Mouse (Mus musculus) G1E (cell line): ENCODE measurements around the gene Agl. TPM values are rescaled to one million over a fixed set of nuclear protein-coding genes. Genes with fewer than 3 reads are reported as not detected.

Source experiments
- ATAC-seq: 2 replicates; pipeline ENCODE4 v1.8.0; 2016; ENCODE audit warnings: mild to moderate bottlenecking; ENCODE audit not compliant: insufficient number of reproducible peaks, poor library complexity, low FRiP score, severe bottlenecking; ENCODE audit errors: extremely low read depth
- DNase-seq: peaks from one replicate; pipeline ENCODE4 v3.0.0; 2012; ENCODE audit warnings: low spot score
- H3K27me3 ChIP-seq: 2 replicates; pipeline ENCODE4 v1.6.1; 2012; ENCODE audit warnings: mild to moderate bottlenecking, low read length, inconsistent platforms; ENCODE audit not compliant: insufficient read depth
- H3K36me3 ChIP-seq: replicated peaks from 2 replicates; pipeline ENCODE3; 2012; ENCODE audit warnings: mild to moderate bottlenecking, inconsistent platforms
- H3K4me1 ChIP-seq: 2 replicates; pipeline ENCODE4 v1.6.1; 2012; ENCODE audit warnings: low read depth, low read length, inconsistent platforms, mixed read lengths; ENCODE audit not compliant: insufficient read depth
- H3K4me3 ChIP-seq: 2 replicates; pipeline ENCODE4 v1.5.1; 2012; ENCODE audit warnings: low read depth, mild to moderate bottlenecking, inconsistent platforms, low read length, moderate library complexity, mixed read lengths
- H3K9me3 ChIP-seq: replicated peaks from 2 replicates; pipeline ENCODE4 v1.6.1; 2012; ENCODE audit warnings: inconsistent platforms
- CTCF ChIP-seq: IDR thresholded peaks from 2 replicates; pipeline ENCODE4 v1.5.1; 2012; ENCODE audit warnings: low read depth, low read length, inconsistent platforms, mixed read lengths
- GATA1 ChIP-seq: IDR thresholded peaks from 2 replicates; pipeline ENCODE4 v1.6.1; 2012; ENCODE audit warnings: borderline replicate concordance, low read length, inconsistent platforms, mixed read lengths
- GATA2 ChIP-seq: IDR thresholded peaks from 2 replicates; pipeline ENCODE4 v1.6.1; 2012; ENCODE audit warnings: low read depth, low read length, inconsistent platforms, borderline replicate concordance
- POLR2AphosphoS5 ChIP-seq: IDR thresholded peaks from 2 replicates; pipeline ENCODE4 v1.6.1; 2012; ENCODE audit warnings: low read depth, low read length, inconsistent platforms; ENCODE audit not compliant: insufficient replicate concordance
- TAL1 ChIP-seq: conservative IDR thresholded peaks from 2 replicates; pipeline ENCODE4 v1.6.1; 2012; ENCODE audit warnings: low read depth, low read length, inconsistent platforms, mixed read lengths
- polyA plus RNA-seq: library from polyadenylated mRNA; stranded (reverse); fragments of >175 nt; gene quantifications from 2 replicates; pipeline ENCODE4 v1.2.3, GENCODE M21; 2012
- total RNA-seq, 2 experiments: library from RNA; stranded (forward) in 1 of 2; stranded (reverse) in 1 of 2; fragments of 200-1000 nt in 1 of 2; fragments of >200 nt in 1 of 2; fragmentation: Nextera tagmentation in 1 of 2; gene quantifications; 2 replicates each; pipeline ENCODE4 v1.2.3; 2014 to 2017

Gene Agl
- total and polyA plus RNA-seq, 3 experiments = 1.7 to 33.6 (median 15.1) TPM

- H3K9me3 ChIP-seq = no peaks in the 10 kb centered on the region
- peaks cover 22% of the 10 kb centered on the region for H3K36me3 ChIP-seq
- TF ChIP-seq GATA1 (no peak), POLR2AphosphoS5 (no peak), GATA2 (no peak), CTCF (no peak), TAL1 (no peak)
- H3K4me1 ChIP-seq = peaks cover 51% of the 10 kb centered on the region
- DNase-seq = no peak
- no peak overlapping the region for H3K4me3 ChIP-seq
- no peak for ATAC-seq
- H3K27me3 ChIP-seq = no peaks in the 10 kb centered on the region
Measured at GRCm38 (mm10) chr3:116701601-116702000, 106.4 kb downstream of the Agl start.

GRCm38 (mm10) chr3:116698786-116699185 is 109.2 kb downstream of the Agl start:
- H3K36me3 ChIP-seq = peaks cover 16% of the 10 kb centered on the region
- no peak for ATAC-seq

DNA sequence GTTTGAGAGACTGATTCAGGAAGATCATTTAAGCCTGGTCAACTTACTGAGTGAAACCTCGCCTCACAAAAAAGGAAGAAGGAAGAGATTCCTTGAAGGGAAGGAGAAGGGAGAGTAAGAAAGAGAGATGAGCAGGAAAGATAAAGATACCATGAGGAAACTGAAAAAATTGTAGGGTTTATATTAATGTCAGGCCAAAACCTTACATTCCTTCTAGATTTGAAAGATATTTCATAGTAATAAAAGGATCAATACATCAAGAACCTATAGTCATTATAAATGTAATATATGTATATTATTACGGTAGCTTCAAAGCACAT is 112.3 kb downstream of the Agl start:
- H3K4me3 ChIP-seq = no peak overlapping the region; the same call in 1 of the 2 replicates
- H3K27me3 ChIP-seq = no peaks in the 10 kb centered on the region
- H3K4me1 ChIP-seq = peaks cover 51% of the 10 kb centered on the region
- H3K36me3 ChIP-seq = peaks cover 25% of the 10 kb centered on the region
- H3K9me3 ChIP-seq = no peaks in the 10 kb centered on the region
- no peak for TF ChIP-seq POLR2AphosphoS5
- TF ChIP-seq TAL1 = no peak
- no peak for TF ChIP-seq GATA1
- no peak for TF ChIP-seq CTCF
- TF ChIP-seq GATA2 = no peak
- no peak for ATAC-seq
- no peak for DNase-seq

More at GRCm38 (mm10) chr3:116698786-116699185, 109.2 kb downstream of the Agl start:
- Histone ChIP-seq H3K4me3 (no peak overlapping the region), H3K4me1 (peaks cover 50% of the 10 kb centered on the region), H3K9me3 (no peaks in the 10 kb centered on the region), H3K27me3 (no peaks in the 10 kb centered on the region)
- no peak for TF ChIP-seq TAL1
- no peak for TF ChIP-seq POLR2AphosphoS5
- no peak for TF ChIP-seq GATA2
- TF ChIP-seq GATA1 = no peak
- no peak for TF ChIP-seq CTCF
- DNase-seq = no peak

GRCm38 (mm10) chr3:116694955-116695665 is 112.9 kb downstream of the Agl start:
- H3K27me3 ChIP-seq = no peaks in the 10 kb centered on the region

GRCm38 (mm10) chr3:116694312-116694711 is 113.7 kb downstream of the Agl start:
- peaks cover 50% of the 10 kb centered on the region for H3K4me1 ChIP-seq
- DNase-seq (peak; percentile 41), ATAC-seq (peak; percentile 87)
- no peaks in the 10 kb centered on the region for H3K27me3 ChIP-seq
- no peak overlapping the region; the same call in 1 of the 2 replicates for H3K4me3 ChIP-seq
- peaks cover 30% of the 10 kb centered on the region for H3K36me3 ChIP-seq
- TF ChIP-seq TAL1 (peak; percentile 89), POLR2AphosphoS5 (no peak), GATA1 (no peak), GATA2 (no peak), CTCF (no peak)
- H3K9me3 ChIP-seq = no peaks in the 10 kb centered on the region

More at GRCm38 (mm10) chr3:116694955-116695665, 112.9 kb downstream of the Agl start:
- no peaks in the 10 kb centered on the region for H3K9me3 ChIP-seq
- no peak overlapping the region; the same call in 1 of the 2 replicates for H3K4me3 ChIP-seq
- peaks cover 31% of the 10 kb centered on the region for H3K36me3 ChIP-seq
- ATAC-seq = no peak
- H3K4me1 ChIP-seq = peaks cover 53% of the 10 kb centered on the region
- no peak for TF ChIP-seq POLR2AphosphoS5
- TF ChIP-seq GATA2 = no peak
- TF ChIP-seq CTCF = no peak
- no peak for TF ChIP-seq TAL1
- no peak for TF ChIP-seq GATA1
- DNase-seq = no peak

Other genes with a start within 250 kb of the Agl start
- gene Lrrc39, start 245.2 kb downstream of the Agl start, total RNA-seq (2014; fragmentation: Nextera tagmentation) = 2.0 and 4.2 TPM in 2 replicates
- 1.7 and 2.2 TPM in 2 replicates for gene Lrrc39, start 245.2 kb downstream of the Agl start, total RNA-seq (2017)
- gene Lrrc39, start 245.2 kb downstream of the Agl start, polyA plus RNA-seq = not detected in 2 replicates
- gene Sass6, start 213.2 kb downstream of the Agl start, total RNA-seq (2014; fragmentation: Nextera tagmentation) = 58.1 and 74.3 TPM in 2 replicates
- gene Sass6, start 213.2 kb downstream of the Agl start, total RNA-seq (2017) = 37.6 and 39.6 TPM in 2 replicates
- gene Sass6, start 213.2 kb downstream of the Agl start, polyA plus RNA-seq = 6.6 and 7.6 TPM in 2 replicates
- 32.1 and 42.9 TPM in 2 replicates for gene Trmt13, start 193.6 kb downstream of the Agl start, total RNA-seq (2014; fragmentation: Nextera tagmentation)
- 34.5 and 35.8 TPM in 2 replicates for gene Trmt13, start 193.6 kb downstream of the Agl start, total RNA-seq (2017)
- 2.2 and 3.8 TPM in 2 replicates for gene Trmt13, start 193.6 kb downstream of the Agl start, polyA plus RNA-seq
- gene Mfsd14a, start 145.5 kb downstream of the Agl start, total RNA-seq (2014; fragmentation: Nextera tagmentation) = 73.6 and 75.9 TPM in 2 replicates
- gene Mfsd14a, start 145.5 kb downstream of the Agl start, total RNA-seq (2017) = 86.5 and 87.0 TPM in 2 replicates
- gene Mfsd14a, start 145.5 kb downstream of the Agl start, polyA plus RNA-seq = 12.4 and 15.0 TPM in 2 replicates
- gene Gm43191, start 126.9 kb downstream of the Agl start, total RNA-seq (2014; fragmentation: Nextera tagmentation) = not detected in 2 replicates
- not detected in 2 replicates for gene Gm43191, start 126.9 kb downstream of the Agl start, total RNA-seq (2017)
- gene Gm43191, start 126.9 kb downstream of the Agl start, polyA plus RNA-seq = not detected in 2 replicates
- gene Slc35a3, start 95.3 kb downstream of the Agl start, total RNA-seq (2014; fragmentation: Nextera tagmentation) = 52.6 and 54.6 TPM in 2 replicates
- 56.8 and 60.9 TPM in 2 replicates for gene Slc35a3, start 95.3 kb downstream of the Agl start, total RNA-seq (2017)
- 11.3 and 13.4 TPM in 2 replicates for gene Slc35a3, start 95.3 kb downstream of the Agl start, polyA plus RNA-seq
- gene Frrs1, start 51.3 kb upstream of the Agl start, total RNA-seq (2014; fragmentation: Nextera tagmentation) = 99.0 and 105 TPM in 2 replicates
- 33.5 and 37.1 TPM in 2 replicates for gene Frrs1, start 51.3 kb upstream of the Agl start, total RNA-seq (2017)
- 8.7 and 26.1 TPM in 2 replicates for gene Frrs1, start 51.3 kb upstream of the Agl start, polyA plus RNA-seq
- not detected in 2 replicates for gene 4930455H04Rik, start 160.1 kb upstream of the Agl start, total RNA-seq (2014; fragmentation: Nextera tagmentation)
- 0.17 TPM in 1 of 2 replicates, not detected in the other for gene 4930455H04Rik, start 160.1 kb upstream of the Agl start, total RNA-seq (2017)
- gene 4930455H04Rik, start 160.1 kb upstream of the Agl start, polyA plus RNA-seq = not detected in 2 replicates
- not detected in 2 replicates for gene Palmd, start 160.8 kb upstream of the Agl start, total RNA-seq (2014; fragmentation: Nextera tagmentation)
- 0.17 and 0.22 TPM in 2 replicates for gene Palmd, start 160.8 kb upstream of the Agl start, total RNA-seq (2017)
- gene Palmd, start 160.8 kb upstream of the Agl start, polyA plus RNA-seq = not detected in 2 replicates